In the genomic region with DNA sequence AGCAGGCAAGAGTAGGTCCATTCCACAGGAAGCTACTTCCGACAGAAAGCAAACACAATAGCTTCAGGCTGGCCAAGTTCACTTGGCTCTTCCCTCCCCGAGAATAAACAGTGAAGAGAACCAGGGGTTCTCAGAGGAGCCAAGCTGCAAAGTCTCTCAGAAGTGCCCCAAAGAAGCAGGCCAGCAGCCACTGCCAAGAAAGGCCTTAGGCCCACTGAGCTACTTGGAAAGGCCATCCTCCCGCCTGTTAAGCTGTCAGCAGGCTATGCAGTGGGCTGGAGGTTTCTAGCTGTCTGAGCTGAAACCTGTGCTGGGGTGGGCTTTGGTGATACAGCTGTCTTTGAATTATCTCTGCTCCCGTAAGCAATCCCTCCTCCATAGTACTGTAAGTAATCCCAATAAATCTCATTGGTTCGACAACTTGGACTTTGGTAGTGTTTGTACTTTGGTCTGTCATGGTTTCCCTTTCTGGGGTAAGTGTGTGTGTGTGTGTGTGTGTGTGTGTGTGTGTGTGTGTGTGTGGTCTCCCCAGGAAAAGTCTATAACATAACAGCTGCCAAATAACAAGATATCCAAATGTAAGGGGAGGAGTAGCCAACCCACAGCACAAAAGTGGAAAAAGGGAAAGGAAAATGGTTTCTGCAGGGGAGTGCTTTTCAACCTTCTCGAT, we compare ENCODE assay signal across 10 mouse cellular contexts. TPM values are rescaled to one million over a fixed set of nuclear protein-coding genes. Genes with fewer than 3 reads are reported as not detected.
DNase-seq lines count a peak whose midpoint lies in the region; ATAC-seq and TF ChIP-seq lines count a peak whose summit lies in the region.
"Had no signal": no experiment of that assay in that cellular context is flagged by ENCODE, and none has a peak within 500 bp of the region (broad histone marks: within the 10 kb centered on the region; RNA-seq: fewer than 3 reads in every experiment).

No protein-coding gene starts in this region.

- TF ChIP-seq POLR2A in heart, adult 2 months (IDR thresholded peaks at IDR 0.05; ENCODE audit: insufficient read depth, low read depth, low read length): no peak

- H3K27ac ChIP-seq in heart, adult 2 months: peak overlapping the region; percentile 9; the same call in 1 of the 2 replicates
- no peak overlapping the region for H3K27ac ChIP-seq in intestine, embryonic 14.5 days (ENCODE audit: low read depth)
- H3K27ac ChIP-seq in liver, postnatal 0 days (ENCODE audit: low read depth): peak overlapping the region; percentile 49; the same call in 1 of the 2 replicates

- no peak overlapping the region for H3K9ac ChIP-seq in heart, adult 2 months (ENCODE audit: low read depth, low read length)
- no peak overlapping the region for H3K9ac ChIP-seq in intestine, embryonic 14.5 days (ENCODE audit: low read length)
- H3K9ac ChIP-seq in liver, postnatal 0 days (replicated peaks): peak overlapping the region; percentile 31; the same call in 1 of the 2 replicates

- 0 out of 2 replicates have a peak, but pooled peaks have one; percentile 27 for ATAC-seq in intestine, embryonic 14.5 days (replicated peaks; ENCODE audit: low FRiP score, low TSS enrichment, low read depth)
- ATAC-seq in liver, postnatal 0 days: no peak

- no peaks in the 10 kb centered on the region for H3K27me3 ChIP-seq in heart, adult 2 months (ENCODE audit: control insufficient read depth, insufficient read depth, low read length)
- no peaks in the 10 kb centered on the region for H3K27me3 ChIP-seq in intestine, embryonic 14.5 days (replicated peaks; ENCODE audit: control insufficient read depth, insufficient read depth, low read length)
- no peaks in the 10 kb centered on the region for H3K27me3 ChIP-seq in liver, postnatal 0 days (ENCODE audit: insufficient read depth, low read length)

- no peak for TF ChIP-seq EP300 in heart, adult 2 months (IDR thresholded peaks at IDR 0.05; ENCODE audit: insufficient read depth, low read depth, low read length)
- TF ChIP-seq EP300 in liver, postnatal 0 days (IDR thresholded peaks at IDR 0.05; ENCODE audit: low read depth): no peak

- H3K79me2 ChIP-seq in heart, adult 2 months (replicated peaks; ENCODE audit: control insufficient read depth, insufficient read depth, low read length): no peaks in the 10 kb centered on the region

- H3K4me2 ChIP-seq in intestine, embryonic 14.5 days (ENCODE audit: low read length): no peak overlapping the region
- H3K4me2 ChIP-seq in liver, postnatal 0 days (ENCODE audit: low read depth, low read length): peak overlapping the region; percentile 63

- no peak for TF ChIP-seq CTCF in heart, adult 2 months (IDR thresholded peaks at IDR 0.05)
- no peak for TF ChIP-seq CTCF in liver, postnatal 0 days (IDR thresholded peaks at IDR 0.05; ENCODE audit: low read depth)

- intact Hi-C loops in heart, adult 2 months (cut with DNase I): no loop called here
- intact Hi-C loops in heart, postnatal 25 days (cut with DNase I): no loop called here

- no peak for DNase-seq in heart, adult 2 months
- DNase-seq in heart, postnatal 25 days (ENCODE audit: low spot score): no peak
- peak; percentile 20 to 33 for DNase-seq in kidney, postnatal 4 days
- no peak for DNase-seq in kidney, postnatal 10 days
- DNase-seq in intestine, embryonic 14.5 days (ENCODE audit: low spot score): no peak
- no peak for DNase-seq in liver, postnatal 0 days
- no peak for DNase-seq in embryo, embryonic 11 days
- DNase-seq in adrenal gland, adult 18-20 months (ENCODE audit: low spot score in 2 of 2): no peak
- DNase-seq: adrenal gland, adult 8-10 months; spleen, adult 18-20 months had no signal

- no peaks in the 10 kb centered on the region for H3K9me3 ChIP-seq in intestine, embryonic 14.5 days (ENCODE audit: control insufficient read depth, low read length)
- H3K9me3 ChIP-seq in liver, postnatal 0 days (ENCODE audit: low read length): no peaks in the 10 kb centered on the region

- H3K4me1 ChIP-seq in heart, adult 2 months (ENCODE audit: control insufficient read depth, insufficient read depth, low read length): peaks cover 1% of the 10 kb centered on the region; the same call in 1 of the 2 replicates
- H3K4me1 ChIP-seq in intestine, embryonic 14.5 days (replicated peaks; ENCODE audit: control insufficient read depth, insufficient read depth, low read length): 0 out of 2 replicates have a peak, but pooled peaks cover 4% of the 10 kb centered on the region
- peaks cover 31% of the 10 kb centered on the region for H3K4me1 ChIP-seq in liver, postnatal 0 days (ENCODE audit: insufficient read depth)

- no peak overlapping the region for H3K4me3 ChIP-seq in heart, adult 2 months
- no peak overlapping the region for H3K4me3 ChIP-seq in intestine, embryonic 14.5 days (ENCODE audit: low read depth, low read length)
- no peak overlapping the region for H3K4me3 ChIP-seq in liver, postnatal 0 days (ENCODE audit: low read depth, low read length)

- 47% methylated on average over 6 of the region's 6 CpGs for WGBS in heart, adult 2 months
- WGBS in intestine, embryonic 14.5 days: 36% methylated on average over 6 of the region's 6 CpGs
- 63% methylated on average over 6 of the region's 6 CpGs for WGBS in liver, postnatal 0 days (ENCODE audit: insufficient replicate concordance)

- H3K36me3 ChIP-seq in heart, adult 2 months (ENCODE audit: control insufficient read depth, insufficient read depth, low read length): no peaks in the 10 kb centered on the region
- no peaks in the 10 kb centered on the region for H3K36me3 ChIP-seq in intestine, embryonic 14.5 days (ENCODE audit: control insufficient read depth, insufficient read depth, low read length)
- no peaks in the 10 kb centered on the region for H3K36me3 ChIP-seq in liver, postnatal 0 days (replicated peaks; ENCODE audit: insufficient read depth, low read length)

RNA-seq across cellular contexts. Expression of gene Mki67, which starts 7.6 kb away (rescaled TPM):
- 1 to 10 TPM in 1 of 2 experiments, under 1 TPM in 1; 0.97 to 1.9 TPM for total RNA-seq in heart, adult 2 months (2021)
- 0.16 and 0.29 TPM in 2 replicates for polyA plus RNA-seq in heart, adult 2 months (2012; rRNA removed)
- total RNA-seq in heart, postnatal 25 days (2021): 1 to 10 TPM; 2.5 to 3.6 TPM
- 55.7 and 56.3 TPM in 2 replicates for polyA plus RNA-seq in intestine, embryonic 14.5 days (2014; fragmentation: Nextera tagmentation; extraction: Ambion mirVana)
- polyA plus RNA-seq in liver, postnatal 0 days (2015; fragmentation: Nextera tagmentation; extraction: Ambion mirVana): 35.4 and 38.8 TPM in 2 replicates
- total RNA-seq in adrenal gland, adult 18-20 months (2021): 1 to 10 TPM; 1.8 to 2.3 TPM

Comparison
In these comparisons a context has a peak if more than half of its experiments do, and no peak if none do; other contexts are left out.
1. DNase-seq: peak in kidney, postnatal 4 days (2 of 2); none in heart, adult 2 months (0 of 2), heart, postnatal 25 days (single experiment), kidney, postnatal 10 days (single experiment), intestine, embryonic 14.5 days (single experiment), liver, postnatal 0 days (single experiment), embryo, embryonic 11 days (single experiment) and adrenal gland, adult 18-20 months (0 of 2).